Mouse (Mus musculus): ENCODE measurements around the gene Kptn.
A peak's percentile ranks its signal among the peaks of the same experiment; 100 is the strongest.

Gene Kptn

DNA sequence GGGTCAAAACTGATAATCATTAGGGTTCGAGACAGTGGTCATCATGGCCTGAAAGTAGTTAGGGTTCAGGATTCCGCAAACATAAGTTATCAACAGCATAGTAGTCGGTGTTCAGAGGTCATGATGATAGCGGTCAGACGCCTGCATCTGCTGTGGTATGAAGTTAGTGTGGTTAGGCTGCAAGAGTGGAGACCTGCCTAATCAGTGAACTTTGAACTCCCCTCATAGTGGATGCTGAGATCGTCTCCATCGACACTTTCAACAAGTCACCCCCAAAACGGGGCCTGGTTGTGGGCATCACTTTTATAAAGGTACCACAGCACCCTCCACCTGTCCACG is 536 bp downstream of the Kptn start:
- no peak for DNase-seq (ENCODE audit: low spot score)

DNA sequence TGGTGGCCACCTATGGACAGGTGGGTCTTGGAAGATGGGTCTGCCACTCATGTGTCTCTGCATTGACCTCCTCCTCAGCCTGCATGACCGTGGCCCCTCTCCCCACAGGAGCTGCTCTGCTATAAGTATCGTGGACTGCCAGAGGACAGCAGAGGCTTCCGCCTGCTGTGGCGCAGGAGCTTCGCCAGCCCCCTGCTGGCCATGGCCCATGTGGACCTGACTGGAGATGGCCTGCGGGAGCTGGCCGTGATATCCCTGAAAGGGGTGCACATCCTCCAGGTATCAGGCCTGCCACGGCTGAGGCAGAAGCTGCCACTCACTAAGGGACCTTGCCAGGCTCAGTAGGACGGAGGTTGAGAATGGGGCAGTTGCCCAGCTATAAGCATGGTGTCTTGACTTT is 6.1 kb downstream of the Kptn start:
- no peak for DNase-seq (ENCODE audit: low spot score)

DNA sequence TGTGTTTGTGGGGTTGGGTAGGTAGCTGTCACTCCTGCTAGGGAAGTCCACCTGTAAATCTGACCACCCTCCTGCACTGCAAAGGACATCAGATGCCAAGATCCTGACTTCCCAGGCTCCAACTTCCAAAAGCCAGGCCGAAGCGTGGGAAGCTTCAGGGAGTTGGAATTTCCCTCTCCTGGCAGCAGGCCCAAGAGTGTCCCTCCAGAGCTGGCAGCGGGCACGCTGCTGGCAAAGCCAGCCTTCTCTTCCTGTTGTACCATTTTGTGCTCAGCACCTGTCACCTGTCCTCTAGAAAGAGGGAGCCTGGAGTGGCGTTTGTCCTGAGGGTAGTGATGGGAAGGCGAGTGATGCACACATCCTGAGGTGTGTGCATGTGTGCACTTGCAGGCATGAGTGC is 8.6 kb downstream of the Kptn start:
- DNase-seq (ENCODE audit: low spot score) = no peak

DNA sequence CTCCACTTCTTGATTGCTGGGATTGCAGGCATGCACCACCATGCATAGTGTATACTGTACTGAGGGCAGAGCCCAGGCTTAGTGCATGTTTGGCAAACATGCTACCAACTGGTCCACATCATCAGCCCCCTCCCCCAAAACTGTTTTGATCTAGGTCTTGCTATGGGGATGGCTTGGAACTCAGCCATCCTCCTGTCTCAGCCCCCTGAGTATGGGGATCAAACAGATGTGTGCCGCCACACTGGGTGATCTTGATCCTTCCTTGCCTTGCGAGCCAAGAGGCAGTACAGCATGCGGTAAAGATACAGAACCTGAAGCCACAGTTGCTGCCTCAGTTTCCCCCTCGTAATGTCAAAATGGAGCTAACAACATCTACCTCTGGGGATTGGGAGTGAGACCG is 9.2 kb downstream of the Kptn start:
- DNase-seq (ENCODE audit: low spot score) = no peak

DNA sequence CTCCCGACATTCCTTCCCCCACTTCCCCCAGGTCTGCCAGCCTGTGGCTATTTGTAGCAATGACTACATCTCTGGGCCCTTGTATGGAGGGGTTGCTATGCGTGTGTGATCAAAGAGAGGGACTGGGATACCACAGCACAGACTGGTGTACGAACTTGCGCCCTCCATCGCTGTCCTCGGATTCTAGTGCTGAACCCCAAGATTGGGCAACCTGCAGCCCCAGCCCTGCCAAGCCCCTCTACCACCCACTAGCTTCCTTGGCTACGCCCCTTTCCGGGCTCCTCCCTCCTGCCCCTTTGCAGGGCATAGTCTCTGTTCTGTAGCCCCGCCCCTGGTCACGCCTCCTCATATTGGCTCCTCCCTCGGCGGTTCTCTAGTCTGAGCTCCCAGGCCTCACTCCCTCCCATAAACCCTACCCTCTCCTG is 9.7 kb downstream of the Kptn start, which contains the start of gene Slc8a2:
Gene Slc8a2, plus strand, starts transcription at position 406 of the 425 bp plus-strand sequence.
- no peak for DNase-seq (ENCODE audit: low spot score)

DNA sequence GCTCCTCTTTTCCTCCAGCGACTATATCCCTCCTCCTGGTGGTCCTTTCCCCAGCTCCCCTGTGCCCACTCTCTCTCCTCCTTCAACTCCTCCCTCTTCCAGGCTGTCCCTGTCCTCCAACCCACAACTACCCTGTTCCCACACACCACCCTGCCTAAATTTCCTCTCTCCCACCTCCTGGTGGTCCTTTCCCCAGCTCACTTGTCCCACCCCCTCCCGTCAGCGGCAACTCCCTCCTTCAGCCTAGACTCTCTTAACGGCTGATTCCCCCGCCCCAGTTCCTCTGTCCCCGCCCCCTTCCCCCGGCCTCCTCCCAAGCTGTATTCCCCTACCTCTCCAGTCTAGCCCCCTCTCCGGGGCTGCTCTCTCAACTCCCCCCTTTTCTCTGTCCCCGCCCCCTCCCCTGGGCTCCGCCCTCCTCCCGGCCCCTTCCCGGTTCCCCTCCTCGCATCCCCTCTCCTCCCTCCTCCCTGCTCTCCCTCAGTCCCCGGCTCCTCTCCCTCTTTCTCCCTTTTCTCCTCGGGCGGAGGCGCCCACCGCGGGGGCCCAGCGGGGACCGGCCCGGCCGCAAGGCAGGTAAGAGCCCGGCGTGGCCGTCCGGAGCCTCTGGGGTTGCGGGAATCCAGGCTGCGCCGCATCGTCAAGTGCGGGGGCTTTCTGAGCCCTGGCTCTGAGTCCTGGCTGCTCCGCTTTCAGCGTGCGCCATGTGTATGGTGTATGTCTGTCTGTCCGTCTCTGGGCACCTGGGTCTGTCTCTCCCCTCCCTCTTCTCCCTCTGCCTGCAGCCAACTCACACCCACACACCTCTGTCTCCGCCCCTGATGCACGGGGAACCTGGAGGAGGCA is 10.4 kb downstream of the Kptn start:
- no peak for DNase-seq (ENCODE audit: low spot score)

DNA sequence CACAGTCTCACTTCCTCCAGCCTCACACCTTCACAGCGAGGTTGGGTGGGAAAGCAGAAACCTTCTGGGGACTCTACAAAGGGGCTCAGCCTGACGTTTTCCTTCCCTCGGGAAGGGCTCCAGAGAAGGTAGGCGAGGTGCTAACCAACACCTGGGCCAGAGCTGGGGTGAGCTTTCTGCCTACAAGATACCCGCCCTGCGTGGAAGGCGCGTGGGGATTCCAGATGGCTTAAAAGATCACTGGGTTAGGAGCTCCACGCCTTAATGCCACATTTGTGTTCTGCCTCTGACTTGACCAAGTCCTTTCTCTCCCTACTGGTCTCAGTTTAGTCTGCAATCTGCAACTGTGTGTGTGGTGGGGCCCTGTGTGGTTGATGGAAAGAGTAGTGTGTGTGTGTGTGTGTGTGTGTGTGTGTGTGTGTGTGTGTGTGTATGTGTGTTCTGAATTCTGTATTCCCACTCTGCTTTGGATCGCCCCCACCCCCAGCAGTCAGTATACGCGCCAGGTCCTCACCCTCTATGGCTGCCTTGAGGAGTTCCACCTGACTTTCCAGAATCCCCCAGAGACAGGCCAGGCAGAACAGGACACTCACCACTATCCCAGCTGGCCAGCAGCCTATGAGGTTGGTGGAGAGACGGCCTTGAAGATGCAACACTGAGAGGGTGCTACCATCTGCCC is 11.4 kb downstream of the Kptn start:
- no peak for DNase-seq (ENCODE audit: low spot score)

DNA sequence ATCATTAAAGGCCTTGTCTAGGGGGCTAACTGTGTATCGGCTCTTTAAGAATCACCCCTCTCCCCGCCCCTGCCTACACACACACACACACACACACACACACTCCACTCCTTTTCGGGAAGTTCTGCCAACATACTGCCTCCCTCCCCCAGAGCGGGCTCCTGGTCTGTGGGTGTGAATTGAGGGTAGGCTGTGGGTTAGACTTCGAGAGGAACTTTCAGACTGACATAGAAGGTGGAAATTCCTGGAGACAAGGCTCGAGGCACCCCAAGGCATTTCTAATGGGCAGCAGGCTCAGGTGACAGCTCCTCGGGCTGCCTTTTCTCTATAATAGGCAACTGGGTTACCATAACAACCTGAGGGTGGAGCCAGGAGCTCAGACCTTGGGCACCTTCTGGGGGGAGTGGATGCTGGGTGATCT is 12.5 kb downstream of the Kptn start:
- no peak for DNase-seq (ENCODE audit: low spot score)

DNA sequence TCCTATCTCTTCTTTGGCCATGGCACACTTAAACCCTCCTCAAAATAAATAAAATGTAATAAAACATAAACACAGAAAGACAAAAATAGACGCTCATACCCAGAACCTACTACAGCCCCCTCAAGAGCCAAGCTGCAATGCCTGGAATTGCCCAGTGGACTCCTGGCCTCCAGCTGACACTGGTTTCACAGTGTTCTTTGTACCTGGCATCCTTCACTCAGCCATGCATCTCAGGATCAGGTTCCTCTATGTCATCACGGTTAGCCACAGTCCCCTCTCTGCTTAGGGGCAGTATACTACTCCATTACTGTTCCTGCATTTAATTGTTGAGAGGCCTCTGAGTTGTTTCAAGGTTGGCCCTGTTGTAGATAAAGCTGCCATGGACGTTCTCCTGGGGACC is 13.2 kb downstream of the Kptn start:
- DNase-seq (ENCODE audit: low spot score) = no peak

DNA sequence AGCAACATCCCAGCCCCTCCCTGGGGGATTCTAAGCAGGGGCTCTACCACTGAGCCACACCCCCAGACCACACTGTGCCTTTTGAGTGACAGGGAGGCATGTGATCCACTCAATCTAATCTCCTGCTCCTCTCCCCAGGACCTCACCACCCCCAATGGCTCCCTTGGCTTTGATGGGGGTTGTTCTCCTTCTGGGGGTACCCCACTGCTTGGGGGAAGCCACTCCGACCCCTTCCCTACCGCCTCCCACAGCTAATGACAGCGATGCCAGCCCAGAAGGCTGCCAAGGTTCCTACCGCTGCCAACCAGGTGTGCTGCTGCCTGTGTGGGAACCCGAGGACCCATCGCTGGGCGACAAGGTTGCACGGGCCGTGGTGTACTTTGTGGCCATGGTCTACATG is 14.0 kb downstream of the Kptn start:
- no peak for DNase-seq (ENCODE audit: low spot score)

DNA sequence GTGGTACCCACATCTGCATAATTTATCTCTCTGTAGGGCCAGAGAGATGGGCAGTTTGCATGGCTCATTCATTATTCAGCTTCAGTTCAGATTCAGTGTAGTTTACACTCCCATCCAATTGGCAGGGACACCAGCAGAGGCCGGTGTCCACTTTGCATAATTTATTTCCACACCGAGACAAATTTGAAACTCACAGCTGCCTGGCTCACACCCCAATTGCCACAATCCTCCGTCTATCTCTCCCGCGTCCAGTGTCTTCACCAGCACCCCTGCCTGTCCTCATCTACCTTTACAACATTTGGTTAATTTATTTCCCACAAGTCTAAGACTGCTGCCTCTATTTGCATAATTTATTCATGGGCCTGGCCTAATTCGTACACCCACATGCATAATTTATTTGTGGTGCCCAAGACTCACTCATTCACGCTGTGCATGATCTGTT is 15.3 kb downstream of the Kptn start:
- DNase-seq (ENCODE audit: low spot score) = no peak

DNA sequence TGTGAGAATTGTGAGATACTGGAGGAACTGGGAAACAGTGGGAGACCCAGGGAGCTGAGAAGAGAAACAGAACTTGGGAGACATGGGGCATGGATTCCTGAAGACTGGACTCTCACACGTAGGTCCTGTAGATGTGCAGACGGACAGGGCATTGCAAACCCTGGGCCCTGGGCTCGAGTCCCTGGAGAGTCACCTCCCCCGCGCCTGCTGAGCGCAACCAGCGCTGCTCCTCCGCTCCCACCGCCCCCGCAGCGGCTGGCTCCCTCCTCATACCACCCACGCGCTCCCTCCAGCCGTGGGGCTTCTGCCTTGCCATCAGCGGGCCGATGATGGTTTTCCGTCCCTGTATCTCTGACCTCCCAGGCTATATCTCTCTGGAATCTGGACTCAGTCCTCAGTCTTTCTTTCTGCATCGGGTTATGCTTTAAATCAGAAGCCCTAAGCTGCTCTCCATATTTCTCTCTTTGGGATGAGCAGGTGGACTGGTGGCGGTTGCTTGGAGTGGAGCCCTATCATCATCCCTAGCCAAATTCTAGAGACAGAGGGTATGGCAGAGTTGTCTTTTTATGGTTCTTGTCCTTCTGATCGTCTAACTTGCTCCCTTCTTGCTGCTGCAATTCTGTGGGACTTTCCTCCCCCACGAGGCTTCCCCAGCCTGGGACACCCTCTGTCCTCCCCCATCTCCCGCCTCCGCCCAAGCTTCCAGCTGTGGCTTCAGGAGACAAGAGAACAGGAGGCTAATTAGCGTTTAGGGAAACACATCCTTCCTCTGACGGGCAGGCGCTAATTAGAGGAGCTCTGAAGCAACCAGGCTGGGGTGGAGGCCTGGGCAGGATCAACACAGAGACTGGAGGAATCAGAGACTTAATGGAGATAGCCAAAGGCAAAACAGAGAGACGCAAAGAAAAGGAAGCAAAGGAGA is 27.1 kb downstream of the Kptn start:
- no peak for DNase-seq (ENCODE audit: low spot score)

DNA sequence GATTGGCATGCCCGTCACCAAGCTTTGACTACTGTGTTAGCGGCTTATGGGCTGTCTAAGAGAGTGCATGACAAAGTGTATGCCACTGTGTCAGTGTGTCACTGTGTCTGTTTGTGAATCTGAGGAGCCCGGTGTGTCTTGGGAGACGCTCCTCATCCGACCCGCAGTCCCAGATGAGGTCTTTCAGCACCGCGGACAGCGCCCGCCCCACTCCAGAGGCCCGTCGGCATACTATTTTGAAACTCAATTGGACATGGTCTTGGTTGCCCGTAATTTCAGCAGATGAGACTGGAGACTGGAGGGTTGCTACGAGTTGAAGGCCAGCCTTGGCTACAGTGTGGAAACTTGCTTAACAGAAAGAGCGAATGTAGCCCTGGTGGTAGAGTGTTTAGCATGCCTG is 27.9 kb downstream of the Kptn start:
- no peak for DNase-seq (ENCODE audit: low spot score)

DNA sequence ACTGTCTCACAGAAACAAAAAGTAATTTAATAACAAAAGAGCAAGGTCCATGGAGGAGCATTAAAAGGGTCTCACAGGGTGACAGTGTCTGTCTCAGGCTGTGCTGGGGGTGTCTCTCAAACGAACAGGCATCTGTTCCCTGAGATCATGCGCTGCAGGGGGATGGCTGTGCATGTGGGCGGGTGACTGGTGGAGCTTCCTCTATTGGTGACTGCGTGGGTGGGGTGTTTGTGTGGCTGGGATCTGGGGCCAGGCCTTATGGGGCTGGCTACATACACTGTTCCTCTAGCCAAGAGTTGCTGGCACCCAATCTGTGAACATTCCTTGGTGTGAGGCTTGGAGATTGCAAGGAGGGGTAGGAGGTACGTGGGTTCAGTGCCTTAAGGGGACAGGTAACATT is 29.5 kb downstream of the Kptn start:
- peak; percentile 81 for DNase-seq (ENCODE audit: low spot score)

DNA sequence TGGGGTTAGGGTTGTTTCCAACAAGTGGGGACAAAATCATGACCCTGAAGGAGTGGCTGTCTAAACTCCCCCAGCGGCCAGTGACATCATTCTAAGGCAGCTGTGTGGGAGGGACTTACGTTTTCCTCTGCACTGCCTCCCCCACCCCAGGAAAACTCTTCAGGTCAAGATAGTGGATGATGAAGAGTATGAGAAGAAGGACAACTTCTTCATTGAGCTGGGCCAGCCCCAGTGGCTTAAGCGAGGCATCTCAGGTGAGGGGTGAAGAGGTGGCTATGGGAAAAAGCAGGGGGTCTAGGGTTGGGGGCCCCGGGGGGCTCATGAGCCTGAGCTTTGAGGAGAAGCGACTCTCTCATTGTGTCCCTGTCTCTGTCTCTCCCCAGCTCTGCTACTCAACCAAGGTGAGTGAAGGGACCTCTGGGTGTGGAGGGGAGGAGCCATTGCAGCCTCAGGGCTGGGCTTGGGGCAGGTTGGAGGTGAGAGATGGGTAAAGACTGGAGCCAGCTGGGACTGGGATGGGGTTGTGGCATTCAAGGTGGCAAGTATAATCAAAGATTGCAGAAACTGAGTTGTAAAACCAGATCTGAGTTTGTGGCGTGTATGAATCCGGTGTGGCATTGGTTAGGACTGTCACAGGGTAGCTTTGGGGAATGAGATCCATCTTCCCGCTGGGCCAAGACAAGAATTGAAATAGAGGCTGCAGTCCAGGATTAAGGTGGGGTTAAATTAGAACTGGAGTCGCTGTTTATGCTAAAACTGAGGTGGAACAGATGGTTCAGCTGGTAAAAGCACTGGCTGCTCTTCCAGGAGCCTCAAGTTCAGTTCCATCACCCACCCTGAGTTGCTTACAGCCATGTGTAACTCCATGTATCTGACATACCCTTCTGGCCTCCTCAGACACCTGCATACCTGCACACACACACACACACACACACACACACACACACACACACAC is 30.8 kb downstream of the Kptn start:
- no peak for DNase-seq (ENCODE audit: low spot score)

DNA sequence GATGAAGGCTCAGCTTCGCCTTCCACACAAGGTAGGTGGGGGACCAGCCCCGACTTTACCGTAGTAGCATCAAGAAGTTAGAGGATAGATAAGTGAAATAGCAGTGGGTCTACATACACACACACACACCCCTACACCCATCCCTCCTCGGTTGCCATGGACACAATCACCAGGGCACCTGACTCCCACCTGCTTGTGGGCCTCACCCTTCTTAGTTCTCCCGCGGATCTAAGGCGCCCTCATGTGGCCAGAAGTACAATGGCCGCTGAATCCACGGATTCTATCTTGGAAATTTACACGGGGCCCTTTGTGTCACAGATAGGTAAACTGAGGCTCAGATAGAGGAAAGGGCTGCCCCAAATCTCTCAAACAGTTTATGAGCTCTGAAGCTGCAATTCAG is 33.8 kb downstream of the Kptn start:
- DNase-seq (ENCODE audit: low spot score) = no peak

DNA sequence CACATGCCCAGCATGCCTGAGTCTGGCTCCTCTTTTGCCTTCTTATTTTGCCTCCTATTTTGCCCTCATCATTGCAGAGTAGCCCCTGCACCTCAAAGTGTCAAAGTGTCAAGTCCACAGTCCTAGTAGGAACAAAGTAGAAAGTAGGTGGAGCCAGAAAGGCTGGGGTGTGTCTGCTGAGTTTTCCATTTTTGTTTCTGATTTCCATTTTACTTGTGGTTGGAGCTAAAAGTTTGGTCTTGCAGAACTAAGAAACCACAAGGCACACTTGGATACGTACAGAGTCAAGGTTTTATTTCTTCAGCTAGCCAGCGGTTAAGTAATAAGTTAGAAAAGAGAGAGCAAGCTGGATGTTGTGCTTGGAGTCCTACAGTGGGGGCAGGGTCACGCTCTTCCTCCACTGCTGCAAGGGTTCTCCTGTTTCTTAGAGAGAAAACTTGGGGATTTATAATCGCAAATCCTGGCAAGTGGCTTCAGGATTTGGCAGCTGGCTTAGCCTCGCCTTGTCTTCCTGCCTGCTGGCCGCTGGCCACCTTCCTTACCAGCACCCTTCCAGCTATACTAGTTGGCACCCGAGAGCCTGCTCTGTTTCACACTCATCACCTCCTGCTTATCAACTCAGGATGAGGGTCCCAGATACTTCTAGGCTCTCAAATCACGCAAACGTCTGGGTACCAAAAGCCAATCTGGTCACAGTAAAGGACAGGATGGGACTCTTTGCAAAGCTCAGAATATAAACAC is 35.6 kb downstream of the Kptn start:
- DNase-seq (ENCODE audit: low spot score) = no peak

DNA sequence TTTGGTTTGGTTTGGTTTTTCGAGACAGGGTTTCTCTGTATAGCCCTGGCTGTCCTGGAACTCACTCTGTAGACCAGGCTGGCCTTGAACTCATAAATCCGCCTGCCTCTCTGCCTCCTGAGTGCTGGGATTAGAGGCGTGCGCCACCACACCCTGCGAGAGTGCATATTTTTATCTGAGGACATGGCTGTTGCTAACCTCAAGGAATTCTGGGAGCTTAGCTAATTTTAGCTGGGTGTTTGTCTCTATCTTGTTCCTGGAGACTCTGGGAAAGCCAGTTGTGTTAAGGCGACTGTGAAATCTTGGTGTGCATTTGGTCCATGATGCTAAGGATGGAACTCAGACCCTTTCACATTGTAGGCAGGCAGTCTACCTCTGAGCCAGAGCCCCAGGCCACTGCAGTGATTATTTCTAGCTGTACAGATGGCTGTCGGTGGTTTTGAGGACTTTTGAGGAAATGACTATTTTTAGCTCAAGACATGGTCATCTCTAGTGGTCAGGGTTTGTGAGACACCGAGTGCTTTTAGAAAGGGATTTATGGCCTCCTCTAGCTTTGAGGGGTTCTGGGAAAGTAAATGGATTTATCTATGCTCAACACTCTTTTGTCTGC is 36.5 kb downstream of the Kptn start:
- DNase-seq (ENCODE audit: low spot score) = no peak

DNA sequence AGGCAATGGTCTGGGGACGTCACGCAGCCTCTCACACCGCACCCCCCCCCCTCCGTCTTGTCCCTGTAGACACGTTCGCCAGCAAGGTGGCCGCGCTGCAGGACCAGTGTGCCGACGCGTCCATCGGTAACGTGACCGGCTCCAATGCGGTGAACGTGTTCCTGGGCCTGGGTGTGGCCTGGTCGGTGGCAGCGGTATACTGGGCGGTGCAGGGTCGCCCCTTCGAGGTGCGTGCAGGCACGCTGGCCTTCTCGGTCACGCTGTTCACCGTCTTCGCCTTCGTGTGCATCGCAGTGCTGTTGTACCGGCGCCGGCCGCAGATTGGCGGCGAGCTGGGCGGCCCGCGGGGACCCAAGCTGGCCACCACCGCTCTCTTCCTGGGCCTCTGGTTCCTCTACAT is 39.0 kb downstream of the Kptn start:
- DNase-seq (ENCODE audit: low spot score) = no peak

DNA sequence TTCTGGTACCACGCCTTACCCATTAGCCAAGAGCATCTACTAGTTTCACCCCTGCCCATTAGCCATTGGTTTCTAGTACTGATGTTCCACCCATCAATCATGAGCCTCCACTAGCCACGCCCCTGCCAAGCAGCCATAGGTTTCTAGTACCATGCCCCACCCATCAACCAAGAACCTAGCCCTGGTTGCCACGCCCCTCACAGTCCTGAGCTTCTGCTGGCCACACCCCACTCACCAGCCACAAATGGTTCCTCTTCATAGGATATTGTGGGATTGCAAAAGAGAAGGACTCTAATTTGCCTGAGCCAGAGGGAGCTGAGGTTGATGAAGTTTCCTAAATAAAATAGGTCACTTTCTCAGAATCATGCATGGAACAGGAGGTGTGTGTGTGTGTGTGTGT is 41.0 kb downstream of the Kptn start:
- no peak for DNase-seq (ENCODE audit: low spot score)
